Mouse (Mus musculus) frontal cortex, postnatal 10 days (tissue): Measurements from ENCODE around the gene Mycl.
A peak's percentile ranks its signal among the peaks of the same experiment; 100 is the strongest.

Experiments used
- DNase-seq, 2 experiments: peaks; one replicate each; pipeline ENCODE4 v3.0.0; 2022; ENCODE audit warnings: low spot score in 2 of 2, mixed read lengths in 1 of 2

Gene Mycl

GRCm38 (mm10) chr4:123016451-123016957 is 21.1 kb downstream of the Mycl start, which contains the start of gene Trit1:
Trit1 (plus strand) TSS chr4:123016597.
- DNase-seq = peak; percentile 90 to 94

GRCm38 (mm10) chr4:123021591-123021990 is 26.1 kb downstream of the Mycl start:
- DNase-seq = no peak

GRCm38 (mm10) chr4:123022896-123023295 is 27.4 kb downstream of the Mycl start:
- no peak for DNase-seq

GRCm38 (mm10) chr4:123025418-123025817 is 30.0 kb downstream of the Mycl start:
- no peak for DNase-seq

- DNase-seq = no peak
These were observed 30.7 kb downstream of the Mycl start for GRCm38 (mm10) chr4:123026161-123026560.

- no peak for DNase-seq
These were observed 31.1 kb downstream of the Mycl start for GRCm38 (mm10) chr4:123026597-123026996.

- DNase-seq = no peak
These were observed 39.4 kb downstream of the Mycl start for GRCm38 (mm10) chr4:123034841-123035240.

- no peak for DNase-seq
These were observed 40.2 kb downstream of the Mycl start for GRCm38 (mm10) chr4:123035636-123036035.

- DNase-seq = no peak
These were observed 41.3 kb downstream of the Mycl start for GRCm38 (mm10) chr4:123036710-123037109.

GRCm38 (mm10) chr4:123041131-123041530 is 45.7 kb downstream of the Mycl start:
- DNase-seq = no peak

GRCm38 (mm10) chr4:123043858-123044257 is 48.4 kb downstream of the Mycl start:
- DNase-seq = no peak

- DNase-seq = no peak
These were observed 49.4 kb downstream of the Mycl start for GRCm38 (mm10) chr4:123044842-123045241.

GRCm38 (mm10) chr4:123046300-123046699 is 50.8 kb downstream of the Mycl start:
- no peak for DNase-seq

- peak; percentile 77 to 81 for DNase-seq
These were observed 55.3 kb downstream of the Mycl start for GRCm38 (mm10) chr4:123050681-123051211.
